Mouse (Mus musculus) adrenal gland, postnatal 10 days (tissue): ENCODE results near the gene Nav3. TPM values are rescaled to one million over a fixed set of nuclear protein-coding genes. Genes with fewer than 3 reads are reported as not detected.

ENCODE experiments used
- DNase-seq: peaks from one replicate; pipeline ENCODE4 v3.0.0; 2021; ENCODE audit warnings: mixed read lengths
- long read RNA-seq, 2 experiments: library from polyadenylated mRNA; stranded (forward); transcript quantifications; one replicate each; pipeline ENCODE4 v2.0.0; 2021
- total RNA-seq, 2 experiments: library from RNA; stranded (reverse); gene quantifications; 2 replicates each; pipeline ENCODE4 v1.2.3; 2021

The Nav3 gene
- 1 to 10 TPM; 5.0 to 9.8 TPM for total RNA-seq
- long read RNA-seq, experiment 1, partial matches to known transcripts: 0 of 1 reads
- long read RNA-seq, experiment 1, other reads (novel, unspliced or antisense): 1 of 1 reads
- long read RNA-seq, experiment 2, partial matches to known transcripts: 1 of 2 reads
- long read RNA-seq, experiment 2, other reads (novel, unspliced or antisense): 1 of 2 reads

GRCm38 (mm10) chr10:110455838-110456493 is at the start of gene Nav3:
Gene Nav3, minus strand, starts transcription at chr10:110456204.
- DNase-seq: peak; percentile 77

- DNase-seq: no peak
These were observed 29.3 kb upstream of the Nav3 start for GRCm38 (mm10) chr10:110485306-110485705.

- DNase-seq: no peak
These were observed 28.8 kb upstream of the Nav3 start for GRCm38 (mm10) chr10:110484822-110485221.

GRCm38 (mm10) chr10:110479189-110479588 is 23.2 kb upstream of the Nav3 start:
- DNase-seq: no peak

GRCm38 (mm10) chr10:110477689-110478314 is 21.8 kb upstream of the Nav3 start:
- DNase-seq: no peak

GRCm38 (mm10) chr10:110474107-110474506 is 18.1 kb upstream of the Nav3 start:
- DNase-seq: no peak

GRCm38 (mm10) chr10:110469445-110469844 is 13.4 kb upstream of the Nav3 start:
- no peak for DNase-seq

GRCm38 (mm10) chr10:110455063-110455837 is 754 bp downstream of the Nav3 start:
- DNase-seq: no peak

- no peak for DNase-seq
These were observed 2.4 kb downstream of the Nav3 start for GRCm38 (mm10) chr10:110453566-110453965.

- no peak for DNase-seq
These were observed 15.6 kb downstream of the Nav3 start for GRCm38 (mm10) chr10:110440396-110440795.

- DNase-seq: no peak
These were observed 24.9 kb downstream of the Nav3 start for GRCm38 (mm10) chr10:110431078-110431477.

GRCm38 (mm10) chr10:110429578-110429977 is 26.4 kb downstream of the Nav3 start:
- DNase-seq: no peak

- DNase-seq: no peak
These were observed 27.0 kb downstream of the Nav3 start for GRCm38 (mm10) chr10:110429052-110429451.

- no peak for DNase-seq
These were observed 34.5 kb downstream of the Nav3 start for GRCm38 (mm10) chr10:110421533-110421932.

- DNase-seq: no peak
These were observed 39.0 kb downstream of the Nav3 start for GRCm38 (mm10) chr10:110417003-110417402.

GRCm38 (mm10) chr10:110415624-110416023 is 40.4 kb downstream of the Nav3 start:
- no peak for DNase-seq

- no peak for DNase-seq
These were observed 42.6 kb downstream of the Nav3 start for GRCm38 (mm10) chr10:110413281-110413897.

GRCm38 (mm10) chr10:110402950-110403349 is 53.1 kb downstream of the Nav3 start:
- no peak for DNase-seq

GRCm38 (mm10) chr10:110400642-110401041 is 55.4 kb downstream of the Nav3 start:
- no peak for DNase-seq

GRCm38 (mm10) chr10:110398643-110399042 is 57.4 kb downstream of the Nav3 start:
- no peak for DNase-seq

GRCm38 (mm10) chr10:110386476-110387197 is 69.4 kb downstream of the Nav3 start:
- DNase-seq: no peak
